Mouse (Mus musculus) CD4-positive, CD25-positive, alpha-beta regulatory T cell, adult 2 months (primary cell): ENCODE data around the gene Ipcef1.

ENCODE experiments used
- DNase-seq: peaks from one replicate; pipeline ENCODE4 v3.0.0-alpha.2; 2012; ENCODE audit warnings: low read depth, low spot score

Ipcef1 gene

DNA sequence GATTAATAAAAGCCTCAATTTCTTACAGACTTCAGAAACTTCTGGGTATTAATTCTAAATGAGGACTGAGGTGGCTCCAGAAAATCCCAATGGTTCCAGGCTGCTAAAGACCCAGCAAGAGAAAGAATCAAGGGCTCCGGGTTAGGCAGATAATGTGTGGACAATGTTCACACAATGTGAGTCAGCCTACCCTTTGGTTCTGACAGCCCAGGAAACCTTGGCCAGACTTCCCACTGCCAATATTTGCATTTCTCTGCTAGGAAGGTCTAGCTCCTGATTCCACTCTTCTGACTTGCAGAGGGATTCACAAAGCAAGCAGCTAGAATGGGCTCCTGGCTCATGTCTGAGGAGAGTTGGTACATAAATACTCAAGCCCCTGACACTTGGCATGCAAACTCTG is 83.9 kb downstream of the Ipcef1 start:
- no peak for DNase-seq

DNA sequence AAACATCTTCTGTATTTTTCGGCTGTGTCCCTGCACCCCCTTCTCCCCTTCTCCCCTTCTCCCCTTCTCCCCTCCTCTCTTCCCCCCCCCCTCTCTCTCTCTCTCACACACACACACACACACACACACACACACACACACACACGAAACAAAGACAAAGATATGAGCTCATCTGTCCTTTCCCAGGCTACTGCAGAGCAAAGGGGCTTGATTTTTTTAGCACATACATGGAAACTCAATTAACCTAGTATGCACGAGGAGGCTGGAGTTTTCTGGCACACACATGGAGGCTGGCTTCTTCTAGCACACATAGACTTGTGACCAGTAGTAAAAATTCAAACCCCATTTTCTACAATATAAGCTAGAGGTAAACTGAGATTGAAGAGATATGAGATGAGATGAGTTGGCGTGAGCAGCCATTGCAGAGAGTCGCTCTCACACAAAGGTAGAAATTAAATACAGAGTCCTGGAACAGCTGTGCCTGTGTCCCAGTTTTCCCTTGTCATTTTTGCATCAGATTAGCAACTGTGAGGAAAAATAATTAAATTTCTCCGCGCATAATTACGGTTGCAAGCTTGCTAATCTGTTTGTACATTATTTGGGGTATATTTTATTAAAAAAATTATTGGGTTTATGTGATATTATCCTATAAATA is 84.6 kb downstream of the Ipcef1 start:
- no peak for DNase-seq

DNA sequence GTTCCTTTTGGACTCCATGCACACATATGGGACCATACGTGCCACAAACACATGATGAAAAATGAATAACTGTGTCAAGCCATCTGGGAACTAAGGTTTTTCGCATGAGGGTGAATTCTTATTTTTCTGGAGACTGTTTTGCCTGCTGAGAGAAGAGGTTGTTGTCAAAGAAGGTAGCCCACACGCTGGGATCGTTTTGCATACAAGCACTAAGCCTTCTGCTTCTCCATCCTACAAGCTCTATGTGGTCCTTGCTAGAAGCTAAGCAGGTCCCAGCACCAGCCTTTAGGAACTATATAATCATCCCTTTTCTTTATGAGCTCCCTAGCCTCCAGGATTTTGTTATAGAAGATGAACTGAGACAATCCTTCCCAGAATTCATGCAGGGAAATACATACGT is 93.5 kb downstream of the Ipcef1 start:
- no peak for DNase-seq

DNA sequence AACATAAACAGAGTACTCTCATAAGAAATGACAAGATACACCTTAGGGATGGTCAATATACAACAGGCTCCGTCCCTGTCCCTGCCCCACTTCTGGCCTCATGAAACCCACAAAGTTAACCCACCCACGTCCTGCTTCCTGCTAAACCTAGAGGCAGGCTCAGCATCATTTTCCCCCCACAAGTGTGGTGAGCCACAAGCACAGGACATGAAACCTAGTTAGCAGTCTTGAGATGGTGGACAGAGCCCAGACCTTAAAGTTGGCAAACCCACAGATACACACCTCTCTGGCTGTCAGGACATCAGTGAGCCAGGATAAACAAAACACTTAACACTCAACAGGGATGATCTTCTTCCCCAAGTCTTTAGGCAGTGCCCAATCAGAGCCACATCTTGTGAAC is 95.9 kb downstream of the Ipcef1 start:
- peak; percentile 38 for DNase-seq

DNA sequence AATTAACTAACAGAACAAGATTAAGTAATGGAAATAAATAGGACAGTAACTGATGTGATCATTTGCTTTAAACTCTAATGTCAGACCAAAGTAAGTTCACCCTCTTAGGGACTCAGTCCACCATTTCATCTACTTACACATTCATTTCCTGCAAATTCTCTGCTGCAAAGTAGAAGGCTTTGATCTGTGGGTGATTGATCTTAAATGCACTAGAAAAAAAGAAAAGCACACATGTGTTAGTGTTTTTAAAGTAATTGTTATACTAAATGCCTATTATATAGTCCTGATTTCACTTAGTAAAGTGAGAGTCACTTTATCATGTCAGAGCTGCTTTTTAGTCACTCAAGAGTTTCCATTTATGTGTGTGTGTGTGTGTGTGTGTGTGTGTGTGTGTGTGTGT is 97.7 kb downstream of the Ipcef1 start:
- DNase-seq: peak; percentile 49

DNA sequence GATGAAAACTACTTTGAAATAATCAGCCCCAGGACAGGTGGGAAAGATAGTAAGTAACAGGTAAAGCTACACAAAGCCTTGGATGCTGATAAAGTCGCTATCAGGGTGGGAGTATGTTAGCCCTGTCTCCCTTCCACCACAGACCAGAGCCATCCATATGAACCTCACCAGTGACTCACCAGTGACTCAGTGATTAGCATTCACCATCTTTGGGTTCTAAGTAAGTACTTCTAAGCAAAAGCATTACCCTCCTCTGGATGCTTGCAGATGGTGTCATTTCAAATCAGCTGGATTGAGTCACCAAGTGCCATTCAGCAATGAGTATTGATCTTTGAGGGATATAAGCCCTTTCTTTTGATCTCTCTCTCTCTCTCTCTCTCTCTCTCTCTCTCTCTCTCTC is 99.2 kb downstream of the Ipcef1 start:
- no peak for DNase-seq

DNA sequence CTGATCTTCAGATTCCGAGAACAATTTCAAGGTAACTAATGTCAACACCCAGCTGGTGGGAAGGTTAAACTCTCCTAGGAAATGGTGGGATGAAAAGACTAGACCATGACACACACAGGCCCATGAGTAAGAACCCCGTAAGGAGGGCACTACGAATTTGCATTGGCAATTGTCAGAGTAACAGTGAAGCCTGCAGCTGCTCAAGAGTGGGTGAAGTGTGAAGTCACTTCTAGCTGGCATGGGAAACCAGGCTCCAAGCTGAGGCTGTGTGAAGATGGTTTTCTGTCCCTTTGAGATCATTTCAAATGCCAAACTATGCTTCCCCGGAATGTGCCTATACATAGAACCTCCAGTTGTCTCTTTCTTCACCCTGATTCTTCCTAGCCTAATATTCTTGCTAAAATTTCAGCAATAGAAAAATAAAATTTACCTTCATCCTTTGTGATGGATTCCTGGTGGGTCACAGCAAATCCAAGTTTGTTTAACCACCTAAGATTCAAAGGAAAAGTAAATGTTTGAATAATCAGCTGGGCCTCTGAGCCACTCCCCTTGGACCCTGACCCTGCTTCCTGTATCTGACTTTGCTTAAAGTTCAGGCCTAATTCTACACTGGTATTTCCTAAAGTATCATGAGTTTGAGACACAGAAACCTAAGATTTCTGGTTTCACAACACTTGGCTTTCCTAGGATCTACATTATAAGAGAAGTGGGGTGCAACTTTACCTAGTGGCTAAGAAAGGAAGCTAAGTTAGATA is 115.4 kb downstream of the Ipcef1 start:
- DNase-seq: no peak

DNA sequence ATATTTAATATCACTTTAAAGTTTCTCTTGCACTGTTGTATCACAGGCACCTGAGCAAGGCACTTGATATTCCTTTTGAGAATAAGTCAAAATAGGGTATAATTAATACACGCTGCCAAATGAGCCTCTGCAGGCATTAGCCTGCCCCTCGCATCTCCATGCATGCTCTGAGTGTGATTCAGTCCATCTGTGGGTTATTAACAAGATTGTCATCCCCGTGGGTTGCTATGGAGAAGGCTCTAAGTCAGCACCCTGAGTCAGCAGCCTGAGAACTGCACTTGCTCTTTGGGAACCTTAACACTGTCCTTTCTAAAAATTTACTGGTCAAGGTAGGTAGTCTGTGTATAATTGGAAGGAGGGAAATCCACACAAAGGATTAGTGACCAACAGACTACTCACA is 117.5 kb downstream of the Ipcef1 start:
- DNase-seq: no peak

DNA sequence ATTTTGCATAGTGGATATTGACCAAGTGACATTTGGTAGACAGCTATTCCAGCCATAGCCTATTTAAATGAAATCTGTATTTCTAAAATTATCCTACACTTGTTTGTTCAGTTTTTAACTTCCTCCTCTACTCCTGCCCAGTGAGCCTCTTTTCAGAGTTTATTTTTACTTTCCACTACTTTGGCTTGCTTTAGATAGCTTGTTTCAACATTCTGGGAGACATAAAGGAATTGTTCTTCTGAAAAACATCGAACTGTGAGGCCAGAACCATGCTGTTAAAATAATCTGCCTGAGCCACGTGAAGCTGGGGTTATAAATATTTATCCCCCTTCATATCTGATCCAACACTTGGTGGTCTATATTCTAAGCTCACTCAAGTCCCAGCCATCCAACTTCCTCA is 121.4 kb downstream of the Ipcef1 start:
- no peak for DNase-seq

DNA sequence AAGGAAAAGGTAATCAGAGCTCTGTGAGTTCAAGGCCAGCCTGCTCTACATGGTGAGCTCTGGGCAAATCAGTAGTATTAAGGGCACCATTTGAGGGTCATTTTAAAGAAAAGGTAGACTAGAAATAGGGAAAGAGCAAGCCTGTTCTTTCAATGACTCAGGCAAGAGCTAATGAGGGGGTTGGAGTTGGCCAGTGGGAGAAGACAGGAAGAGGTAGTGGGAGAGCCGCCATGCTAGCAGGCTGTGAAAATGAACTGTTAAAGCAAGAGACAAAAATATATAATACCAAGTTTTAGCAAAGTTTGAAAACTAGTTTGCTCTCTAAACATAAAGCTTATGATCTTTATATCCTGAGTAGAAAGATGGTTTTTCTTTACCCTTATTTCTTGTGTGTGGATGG is 121.9 kb downstream of the Ipcef1 start:
- DNase-seq: no peak

DNA sequence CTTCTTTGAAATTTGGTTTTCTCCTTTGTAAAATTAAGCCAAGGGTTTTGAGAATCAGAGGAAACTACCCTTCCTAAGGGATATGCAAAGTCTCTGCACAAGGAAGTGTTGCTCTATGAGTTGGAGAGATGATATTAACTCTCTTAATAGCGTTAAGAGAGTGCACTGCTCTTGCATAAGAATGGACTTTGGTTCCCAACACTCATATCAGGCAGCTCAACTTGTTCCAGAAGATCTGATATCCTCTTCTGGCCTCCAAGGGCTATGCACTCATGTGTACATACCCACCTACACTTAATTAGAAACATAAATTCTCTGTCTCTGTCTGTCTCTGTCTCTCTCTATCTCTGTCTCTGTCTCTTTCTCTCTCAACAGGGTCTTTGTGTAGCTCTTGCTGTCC is 123.4 kb downstream of the Ipcef1 start:
- no peak for DNase-seq

DNA sequence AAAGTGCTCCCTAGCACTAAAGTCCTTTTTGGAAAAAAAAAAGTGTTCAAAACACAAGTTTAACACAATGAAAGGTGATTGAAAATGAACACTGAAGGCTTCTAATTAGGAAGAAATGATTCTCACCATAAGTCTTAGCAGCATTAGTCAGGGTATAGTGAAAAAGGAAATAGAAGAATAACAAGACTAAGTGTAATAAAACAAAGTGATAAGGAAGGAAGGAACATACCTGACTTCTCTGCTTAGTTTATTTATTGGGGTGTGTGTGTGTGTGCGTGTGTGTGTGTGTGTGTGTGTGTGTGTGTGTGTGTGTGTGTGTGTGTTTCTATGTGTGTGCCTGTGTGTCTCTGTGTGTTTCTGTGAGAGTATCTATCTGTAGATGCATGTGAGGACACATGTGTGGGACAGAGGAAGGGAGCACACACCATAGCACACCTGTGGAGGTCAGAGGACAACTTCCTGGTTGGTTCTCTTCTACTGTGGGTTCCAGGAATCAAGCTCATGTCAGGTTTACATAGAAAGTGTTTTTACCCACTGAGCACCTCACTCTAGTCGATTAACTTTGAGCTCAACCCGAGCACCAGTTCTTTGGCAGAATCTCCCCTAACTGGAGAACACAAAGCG is 124.6 kb downstream of the Ipcef1 start:
- DNase-seq: peak; percentile 34

DNA sequence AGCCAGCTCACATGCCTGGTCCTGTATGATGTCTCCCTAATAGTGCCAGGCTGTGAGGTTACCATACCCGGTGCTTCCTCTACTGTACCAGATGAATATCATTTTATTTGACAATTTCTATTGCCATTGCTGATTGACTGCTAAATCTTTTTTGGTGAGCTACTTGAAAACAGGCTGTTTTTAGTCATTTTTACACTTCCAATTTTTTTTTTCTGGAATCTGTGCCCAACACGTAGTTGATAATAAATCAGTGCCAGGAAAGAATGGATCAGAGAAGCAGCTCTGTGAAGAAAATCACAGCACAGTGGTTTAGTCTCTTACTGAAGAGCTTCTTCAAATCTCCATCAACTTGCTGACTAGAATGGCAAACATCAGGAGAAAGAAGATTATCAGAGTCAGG is 125.6 kb downstream of the Ipcef1 start:
- no peak for DNase-seq

DNA sequence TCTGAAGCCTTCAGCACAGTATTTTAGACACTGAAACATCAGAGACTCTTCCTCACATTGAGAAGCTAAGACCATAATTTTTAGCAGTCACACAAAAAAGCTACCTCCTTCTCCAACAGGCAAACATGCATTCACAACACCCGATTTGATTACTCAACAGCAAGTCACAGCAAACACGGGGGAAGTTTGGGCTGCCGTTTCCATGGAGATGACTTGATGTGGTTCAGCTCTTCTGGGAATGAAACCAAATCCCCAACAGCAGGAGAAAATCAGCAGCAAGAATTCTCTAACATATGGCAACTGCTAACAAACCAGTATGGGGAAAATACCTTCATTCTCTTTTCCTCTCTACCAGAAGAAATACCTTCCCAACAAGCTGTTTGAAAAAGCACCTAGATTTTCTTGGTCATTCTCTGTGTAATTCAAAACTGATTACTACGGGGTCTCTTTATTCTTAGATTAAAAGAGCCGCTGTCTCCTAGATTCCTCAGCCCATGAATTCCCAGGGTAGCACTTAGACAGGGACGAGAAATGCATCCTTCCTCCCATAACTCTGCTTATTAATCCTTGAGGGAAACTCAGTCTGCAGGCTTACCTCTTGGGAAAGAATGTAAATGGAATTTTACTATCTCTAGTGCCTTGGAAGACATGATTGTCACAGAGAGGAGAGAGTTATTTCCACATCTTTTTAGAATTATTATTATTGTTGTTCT is 135.6 kb downstream of the Ipcef1 start:
- DNase-seq: no peak

DNA sequence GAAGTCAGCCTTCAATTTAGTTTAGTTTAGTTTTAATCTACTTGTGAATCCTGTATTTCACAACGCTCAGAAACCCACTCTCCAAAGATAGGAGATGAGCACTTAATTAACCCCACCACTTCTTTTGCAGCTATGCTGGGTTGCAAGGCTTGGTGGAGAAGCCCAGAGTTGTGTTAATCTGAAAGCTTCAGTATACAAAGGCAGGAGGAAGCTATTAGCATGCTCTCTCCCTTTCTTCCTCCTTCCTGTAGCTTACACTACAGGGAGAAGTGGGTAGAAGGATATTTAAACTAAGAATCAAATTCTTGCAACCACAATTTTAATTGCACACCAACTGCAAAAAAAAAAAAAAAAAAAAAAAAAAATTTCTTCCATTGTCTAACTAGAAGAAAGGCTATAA is 136.3 kb downstream of the Ipcef1 start:
- no peak for DNase-seq

DNA sequence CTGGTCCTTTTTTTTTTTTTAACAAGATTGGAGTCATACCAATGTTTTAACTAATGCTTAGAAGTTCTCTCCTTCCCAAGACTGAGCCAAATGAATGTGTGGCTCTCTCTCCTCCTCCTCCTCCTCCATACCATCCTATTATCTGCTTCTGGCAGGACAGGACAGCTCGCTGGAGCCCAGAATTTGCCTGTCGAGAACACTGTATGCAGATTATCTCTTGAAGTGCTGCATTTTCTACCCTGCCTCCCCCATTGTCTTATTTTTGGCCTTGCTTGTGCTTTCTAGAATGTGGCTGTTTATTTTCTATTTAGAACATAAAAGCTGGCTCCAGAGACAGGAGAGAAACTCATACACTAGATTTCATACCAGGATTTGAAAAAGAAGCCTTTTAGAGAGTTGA is 142.5 kb downstream of the Ipcef1 start:
- DNase-seq: no peak

DNA sequence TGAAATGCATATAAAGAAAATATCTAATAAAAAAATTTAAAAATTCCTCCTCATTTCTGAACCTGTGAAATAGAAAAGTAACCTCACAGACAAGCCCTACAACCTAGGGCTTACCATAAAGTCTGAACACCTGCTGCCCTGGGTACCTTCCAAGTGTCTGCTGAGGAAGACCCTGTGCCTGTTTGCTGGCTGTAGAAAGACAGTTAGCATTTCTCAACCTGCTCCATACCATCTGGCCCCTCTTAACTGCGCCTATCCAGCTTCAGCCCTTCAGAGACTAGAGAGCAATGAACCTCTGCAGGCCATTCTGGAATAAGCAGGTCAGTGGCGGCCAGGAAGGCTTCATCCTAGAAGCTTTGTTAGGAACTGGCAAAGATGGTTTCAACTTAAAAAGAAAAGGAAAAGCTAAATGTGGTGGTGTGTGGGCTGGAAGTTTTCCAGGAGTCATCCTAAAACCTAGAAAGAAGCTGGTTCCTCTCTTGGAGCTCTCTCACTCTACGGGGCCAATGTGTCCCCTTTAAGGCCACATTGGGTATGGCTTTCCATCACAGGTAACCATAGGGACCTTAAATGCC is 150.4 kb downstream of the Ipcef1 start:
- DNase-seq: no peak

DNA sequence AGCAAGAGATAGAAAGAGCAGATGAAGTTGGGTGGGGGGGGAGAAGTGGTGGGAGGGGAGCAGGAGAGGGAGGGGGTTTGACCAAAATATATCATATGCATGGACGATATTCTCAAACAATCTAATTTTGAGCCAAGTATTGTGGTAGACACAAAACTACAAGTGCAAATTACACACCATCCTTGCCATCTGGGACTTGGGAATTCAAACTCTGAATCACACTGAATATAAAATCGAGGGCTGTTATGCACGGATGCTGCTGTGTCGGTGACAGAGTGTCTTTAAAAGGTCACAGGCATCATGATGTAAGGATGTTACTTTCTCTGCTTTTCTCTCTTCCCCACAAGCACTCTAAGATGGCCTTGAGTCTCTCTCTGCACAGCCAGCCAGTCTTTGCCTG is 152.2 kb downstream of the Ipcef1 start:
- no peak for DNase-seq

DNA sequence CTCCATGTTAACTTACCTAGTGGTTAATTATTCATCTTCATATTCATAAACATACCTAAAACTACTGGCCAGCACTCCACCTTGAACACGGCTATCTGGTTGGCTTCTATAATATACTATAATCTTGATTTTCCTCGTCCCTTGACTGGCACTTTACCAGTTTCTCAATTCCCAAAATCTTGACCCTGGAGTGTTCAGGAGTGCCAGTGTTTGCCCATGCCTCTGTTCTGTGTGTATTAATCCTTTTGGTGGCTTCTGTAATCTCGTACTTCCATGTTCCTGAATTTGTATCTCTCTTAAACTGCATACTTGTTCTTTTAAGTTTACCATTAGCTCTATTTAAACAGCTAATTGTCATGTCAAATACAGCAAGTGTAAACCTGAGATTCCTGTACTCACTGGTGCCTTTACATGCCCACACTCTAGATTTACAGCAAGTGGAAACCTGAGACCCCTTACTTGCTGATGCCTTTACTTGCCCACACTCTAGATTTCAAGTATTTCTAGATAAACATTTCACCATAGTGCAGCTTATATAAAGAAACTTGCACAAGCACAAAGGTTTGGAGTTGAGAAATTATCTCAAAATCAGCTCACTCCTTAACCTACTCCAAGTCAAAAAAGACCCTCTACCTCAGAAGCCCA is 155.5 kb downstream of the Ipcef1 start:
- DNase-seq: no peak

DNA sequence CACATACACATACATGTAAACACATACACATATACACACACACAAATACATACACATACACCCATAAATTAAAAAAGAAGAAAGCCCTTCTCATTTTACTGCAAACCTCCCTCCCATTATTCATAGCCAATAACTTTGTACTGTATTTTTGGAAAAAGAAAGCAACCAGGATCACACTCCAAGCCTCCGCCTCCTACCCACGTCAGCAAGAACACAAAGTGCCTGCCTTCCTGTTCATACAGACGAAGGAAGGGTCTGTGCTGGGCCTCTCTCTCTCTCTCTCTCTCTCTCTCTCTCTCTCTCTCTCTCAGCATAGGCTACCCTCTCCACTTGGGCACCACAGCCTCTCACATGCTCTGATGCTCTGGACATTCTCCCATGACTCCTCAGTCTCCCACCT is 156.5 kb downstream of the Ipcef1 start:
- no peak for DNase-seq

DNA sequence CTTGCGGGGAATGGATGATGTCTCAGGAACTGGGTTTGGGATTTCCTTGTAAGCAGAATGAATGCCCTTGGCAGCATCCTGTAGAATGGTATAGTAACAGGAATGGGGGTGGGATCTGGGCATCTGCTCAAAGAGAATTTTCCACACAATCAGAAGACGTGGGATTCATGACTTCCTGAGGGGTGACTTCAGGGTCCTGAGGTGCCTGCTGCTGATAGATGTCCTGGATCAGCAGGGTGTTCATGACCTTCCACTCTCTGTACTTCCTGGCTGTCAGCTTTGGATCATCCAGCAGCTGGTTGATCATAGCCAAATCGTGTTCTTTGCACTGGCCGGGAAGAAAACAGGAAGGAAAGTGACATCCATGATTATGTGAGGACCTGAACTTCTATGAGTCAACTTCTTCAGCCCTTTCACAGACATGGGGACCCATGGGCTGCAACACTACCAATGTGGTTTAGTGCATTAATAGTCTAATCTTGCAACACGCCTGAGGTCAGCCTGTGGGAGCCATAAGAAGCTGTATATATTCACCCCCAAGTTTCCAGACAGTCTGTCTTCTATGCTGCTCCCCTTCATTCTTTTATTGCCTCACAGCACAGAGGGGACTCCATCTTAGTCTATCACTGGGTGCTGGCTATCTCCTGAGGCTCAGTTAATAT is 161.8 kb downstream of the Ipcef1 start:
- DNase-seq: no peak
